Mouse (Mus musculus): Measurements from ENCODE around the gene Arhgap28. TPM values are rescaled to one million over a fixed set of nuclear protein-coding genes. Genes with fewer than 3 reads are reported as not detected.

The Arhgap28 gene
- polyA plus RNA-seq, 2 experiments = 0.57 to 0.91 TPM

DNA sequence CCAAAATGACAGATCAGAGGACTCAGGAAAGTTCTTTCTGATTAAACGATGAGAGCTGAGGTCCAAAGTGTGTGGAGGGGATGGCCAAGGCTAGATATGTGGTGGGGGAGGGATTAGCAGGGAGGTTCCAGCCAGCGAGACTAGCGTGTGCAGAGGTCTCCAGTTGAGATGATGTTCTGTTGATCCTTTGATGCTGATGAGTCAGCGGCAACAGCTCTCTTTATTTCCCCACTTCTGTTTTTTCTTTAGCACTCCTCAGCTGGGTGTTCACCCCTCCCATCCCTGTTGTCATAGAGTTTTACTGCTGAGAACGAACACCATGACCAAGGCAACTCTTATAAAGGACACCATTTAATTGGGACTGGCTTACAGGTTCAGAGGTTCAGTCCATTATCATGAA is 25.6 kb upstream of the Arhgap28 start:
- Histone ChIP-seq H3K36me3 (replicated peaks; ENCODE audit: control insufficient read depth, insufficient read depth, low read depth) (no peaks in the 10 kb centered on the region), H3K27ac (no peak overlapping the region), H3K4me1 (replicated peaks; ENCODE audit: control insufficient read depth in 2 of 2, insufficient read depth in 2 of 2, low read length in 1 of 2) (peaks cover 0 to under 1% of the 10 kb centered on the region in 2 experiments; a peak in 1 of 4 replicates), H3K9ac (replicated peaks) (no peak overlapping the region), H3K4me3 (ENCODE audit: insufficient read depth in 1 of 2, low read depth in 2 of 2, low read length in 2 of 2) (no peak overlapping the region), H3K9me3 (ENCODE audit: control insufficient read depth, low read length) (no peaks in the 10 kb centered on the region), H3K27me3 (ENCODE audit: control insufficient read depth, insufficient read depth, low read length) (no peaks in the 10 kb centered on the region), H3K4me2 (ENCODE audit: low read depth) (no peak overlapping the region)
- TF ChIP-seq CTCF (IDR thresholded peaks at IDR 0.05; ENCODE audit: low read depth) (no peak), EP300 (IDR thresholded peaks at IDR 0.05; ENCODE audit: low read depth) (no peak)
- 42% methylated on average over 5 of the region's 5 CpGs for WGBS (ENCODE audit: insufficient replicate concordance)
- ATAC-seq (ENCODE audit: insufficient read depth) (no peak), DNase-seq (ENCODE audit: low read depth in 3 of 3, low spot score in 3 of 3) (no peak)

GRCm38 (mm10) chr17:68028519-68028918 is 24.6 kb upstream of the Arhgap28 start:
- no peak for ATAC-seq (ENCODE audit: insufficient read depth)
- Histone ChIP-seq H3K36me3 (replicated peaks; ENCODE audit: control insufficient read depth, insufficient read depth, low read depth) (no peaks in the 10 kb centered on the region), H3K4me1 (replicated peaks; ENCODE audit: control insufficient read depth in 2 of 2, insufficient read depth in 2 of 2, low read length in 1 of 2) (peaks cover 0 to 2% of the 10 kb centered on the region in 2 experiments; a peak in 1 of 4 replicates), H3K4me3 (ENCODE audit: insufficient read depth in 1 of 2, low read depth in 2 of 2, low read length in 2 of 2) (no peak overlapping the region), H3K27me3 (ENCODE audit: control insufficient read depth, insufficient read depth, low read length) (no peaks in the 10 kb centered on the region), H3K9me3 (ENCODE audit: control insufficient read depth, low read length) (no peaks in the 10 kb centered on the region), H3K27ac (no peak overlapping the region), H3K4me2 (ENCODE audit: low read depth) (no peak overlapping the region), H3K9ac (replicated peaks) (no peak overlapping the region)
- no peak for DNase-seq (ENCODE audit: low read depth in 3 of 3, low spot score in 3 of 3)
- 78% methylated on average over 4 of the region's 4 CpGs for WGBS (ENCODE audit: insufficient replicate concordance)
- TF ChIP-seq EP300 (IDR thresholded peaks at IDR 0.05; ENCODE audit: low read depth) (no peak), CTCF (IDR thresholded peaks at IDR 0.05; ENCODE audit: low read depth) (no peak)

- ATAC-seq (ENCODE audit: insufficient read depth) = no peak
- no peaks in the 10 kb centered on the region for H3K36me3 ChIP-seq (replicated peaks; ENCODE audit: control insufficient read depth, insufficient read depth, low read depth)
- 34% methylated on average over 7 of the region's 7 CpGs for WGBS (ENCODE audit: insufficient replicate concordance)
Measured at GRCm38 (mm10) chr17:68024327-68024726, 20.4 kb upstream of the Arhgap28 start.

GRCm38 (mm10) chr17:68019466-68020065 is 15.6 kb upstream of the Arhgap28 start:
- no peak for ATAC-seq (ENCODE audit: insufficient read depth)

More at GRCm38 (mm10) chr17:68024327-68024726, 20.4 kb upstream of the Arhgap28 start:
- DNase-seq (ENCODE audit: low read depth in 3 of 3, low spot score in 3 of 3) = no peak
- no peaks in the 10 kb centered on the region for H3K9me3 ChIP-seq (ENCODE audit: control insufficient read depth, low read length)
- TF ChIP-seq EP300 (IDR thresholded peaks at IDR 0.05; ENCODE audit: low read depth) = no peak
- TF ChIP-seq CTCF (IDR thresholded peaks at IDR 0.05; ENCODE audit: low read depth) = no peak
- H3K27ac ChIP-seq = no peak overlapping the region
- no peaks in the 10 kb centered on the region for H3K27me3 ChIP-seq (ENCODE audit: control insufficient read depth, insufficient read depth, low read length)
- no peak overlapping the region for H3K4me2 ChIP-seq (ENCODE audit: low read depth)
- H3K4me3 ChIP-seq (ENCODE audit: insufficient read depth in 1 of 2, low read depth in 2 of 2, low read length in 2 of 2) = no peak overlapping the region
- H3K9ac ChIP-seq (replicated peaks) = no peak overlapping the region
- peaks cover 0 to 2% of the 10 kb centered on the region in 2 experiments; a peak in 1 of 4 replicates for H3K4me1 ChIP-seq (replicated peaks; ENCODE audit: control insufficient read depth in 2 of 2, insufficient read depth in 2 of 2, low read length in 1 of 2)

DNA sequence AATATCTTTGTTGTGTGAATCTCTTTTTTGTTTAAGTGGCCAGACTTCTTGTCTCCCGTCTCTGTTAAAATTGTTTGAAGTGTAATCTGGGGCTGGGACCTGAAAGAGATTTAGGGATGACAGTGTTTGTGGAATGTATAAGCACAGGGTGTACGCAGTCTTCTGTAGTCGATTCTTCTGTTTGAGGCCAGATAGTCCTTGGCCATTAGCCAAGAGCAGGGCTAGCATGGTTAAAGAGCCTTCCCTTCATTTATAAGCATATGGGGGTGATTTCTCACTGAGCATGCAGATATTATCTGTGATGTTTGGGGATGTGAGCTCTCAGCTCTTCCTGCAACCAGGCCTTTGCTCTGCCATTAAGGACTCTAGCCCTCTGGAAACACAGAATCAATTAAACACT is 13.2 kb upstream of the Arhgap28 start:
- Histone ChIP-seq H3K9ac (replicated peaks) (no peak overlapping the region), H3K4me2 (ENCODE audit: low read depth) (no peak overlapping the region), H3K36me3 (replicated peaks; ENCODE audit: control insufficient read depth, insufficient read depth, low read depth) (no peaks in the 10 kb centered on the region), H3K9me3 (ENCODE audit: control insufficient read depth, low read length) (no peaks in the 10 kb centered on the region), H3K27ac (no peak overlapping the region), H3K27me3 (ENCODE audit: control insufficient read depth, insufficient read depth, low read length) (no peaks in the 10 kb centered on the region), H3K4me1 (replicated peaks; ENCODE audit: control insufficient read depth in 2 of 2, insufficient read depth in 2 of 2, low read length in 1 of 2) (no peaks in the 10 kb centered on the region), H3K4me3 (ENCODE audit: insufficient read depth in 1 of 2, low read depth in 2 of 2, low read length in 2 of 2) (no peak overlapping the region)
- DNase-seq (ENCODE audit: low read depth in 3 of 3, low spot score in 3 of 3) = no peak
- WGBS (ENCODE audit: insufficient replicate concordance) = 47% methylated on average over 3 of the region's 3 CpGs
- no peak for ATAC-seq (ENCODE audit: insufficient read depth)
- TF ChIP-seq EP300 (IDR thresholded peaks at IDR 0.05; ENCODE audit: low read depth) = no peak
- TF ChIP-seq CTCF (IDR thresholded peaks at IDR 0.05; ENCODE audit: low read depth) = no peak

More at GRCm38 (mm10) chr17:68019466-68020065, 15.6 kb upstream of the Arhgap28 start:
- no peaks in the 10 kb centered on the region for H3K36me3 ChIP-seq (replicated peaks; ENCODE audit: control insufficient read depth, insufficient read depth, low read depth)
- no peak overlapping the region for H3K4me3 ChIP-seq (ENCODE audit: insufficient read depth in 1 of 2, low read depth in 2 of 2, low read length in 2 of 2)
- DNase-seq (ENCODE audit: low read depth in 3 of 3, low spot score in 3 of 3) = no peak
- H3K27me3 ChIP-seq (ENCODE audit: control insufficient read depth, insufficient read depth, low read length) = no peaks in the 10 kb centered on the region
- H3K9me3 ChIP-seq (ENCODE audit: control insufficient read depth, low read length) = no peaks in the 10 kb centered on the region
- no peak overlapping the region for H3K4me2 ChIP-seq (ENCODE audit: low read depth)
- no peak overlapping the region for H3K27ac ChIP-seq
- 50% methylated on average over 15 of the region's 15 CpGs for WGBS (ENCODE audit: insufficient replicate concordance)
- no peak overlapping the region for H3K9ac ChIP-seq (replicated peaks)
- H3K4me1 ChIP-seq (replicated peaks; ENCODE audit: control insufficient read depth in 2 of 2, insufficient read depth in 2 of 2, low read length in 1 of 2) = peaks cover 0 to 2% of the 10 kb centered on the region in 2 experiments; a peak in 1 of 4 replicates
- no peak for TF ChIP-seq CTCF (IDR thresholded peaks at IDR 0.05; ENCODE audit: low read depth)
- TF ChIP-seq EP300 (IDR thresholded peaks at IDR 0.05; ENCODE audit: low read depth) = no peak
